Mouse (Mus musculus) cerebellum, postnatal 4 days (tissue): ENCODE measurements around the gene Tfeb.

Source experiments
- DNase-seq, 2 experiments: peaks; one replicate each; pipeline ENCODE4 v3.0.0; 2022; ENCODE audit warnings: low spot score in 2 of 2, mixed read lengths in 1 of 2

Tfeb gene

DNA sequence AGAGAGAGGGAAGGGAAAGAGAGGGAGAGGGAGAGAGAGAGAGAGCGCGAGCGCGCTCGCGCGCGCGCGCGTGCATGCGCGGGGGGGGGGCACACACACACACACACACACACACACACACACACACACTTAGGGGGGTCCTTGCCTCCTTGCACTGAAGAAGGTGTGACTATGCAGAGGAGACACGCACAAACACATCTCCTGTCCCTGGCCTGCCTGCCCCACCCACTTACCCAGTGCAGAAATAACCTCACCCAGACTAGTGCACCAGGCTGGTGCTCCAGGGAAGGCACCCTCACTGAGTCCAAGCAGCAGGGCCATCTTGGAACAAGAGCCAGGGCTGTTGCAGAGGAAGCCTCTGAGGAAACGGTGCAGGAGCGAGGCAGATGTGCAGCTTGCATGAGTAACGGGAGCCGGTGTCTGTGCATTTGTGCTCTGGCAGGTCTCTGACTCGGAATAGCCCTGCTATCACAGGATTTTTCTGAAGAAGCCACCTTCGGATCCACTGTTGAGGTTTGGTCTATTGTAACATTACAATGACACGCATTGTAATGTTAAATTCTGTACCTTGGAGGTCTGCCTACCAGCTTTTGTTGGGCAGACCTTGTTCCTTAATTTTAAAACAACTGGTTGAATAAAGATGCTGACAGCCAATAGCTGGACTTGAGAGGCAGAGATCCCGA, 23.8 kb upstream of the Tfeb start:
- DNase-seq: no peak

DNA sequence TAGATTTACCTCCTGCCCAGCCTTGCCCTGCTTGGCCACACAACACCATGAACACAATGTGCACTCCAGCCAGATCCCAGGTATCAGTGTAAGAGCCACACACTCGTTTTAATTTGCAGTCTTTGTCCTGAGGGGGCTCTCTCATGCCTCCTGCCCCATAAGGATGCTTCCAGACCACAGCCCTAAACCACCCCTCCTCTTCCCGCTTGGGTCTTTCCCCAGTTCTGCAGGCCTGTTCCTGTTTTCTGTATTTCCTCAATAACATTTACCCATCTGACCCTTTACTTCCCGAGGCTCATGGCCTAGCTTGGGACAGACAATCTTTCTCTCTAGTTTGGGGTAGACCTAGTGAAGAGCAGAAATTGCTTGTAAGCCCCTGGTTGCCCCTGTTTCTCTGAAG, 21.8 kb upstream of the Tfeb start:
- no peak for DNase-seq

DNA sequence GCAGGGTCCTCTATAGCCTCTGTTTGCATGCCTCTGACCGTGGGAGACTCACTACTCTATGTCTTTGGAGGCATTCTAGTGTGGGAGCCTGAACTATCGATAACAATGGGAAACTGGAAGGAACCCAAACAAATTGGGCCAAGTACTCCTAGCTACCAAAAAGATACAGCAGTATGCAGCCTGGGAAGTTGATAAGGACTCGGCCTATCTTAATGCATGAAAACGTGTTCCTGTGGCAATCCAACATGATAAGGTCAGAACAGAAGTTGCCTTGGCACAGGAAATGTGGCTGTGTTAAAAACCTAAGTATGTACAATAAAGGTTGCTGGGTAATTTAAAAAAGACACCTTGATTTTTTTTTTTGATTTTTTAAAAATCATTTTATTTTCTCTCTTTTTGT, 15.6 kb upstream of the Tfeb start:
- DNase-seq: no peak

DNA sequence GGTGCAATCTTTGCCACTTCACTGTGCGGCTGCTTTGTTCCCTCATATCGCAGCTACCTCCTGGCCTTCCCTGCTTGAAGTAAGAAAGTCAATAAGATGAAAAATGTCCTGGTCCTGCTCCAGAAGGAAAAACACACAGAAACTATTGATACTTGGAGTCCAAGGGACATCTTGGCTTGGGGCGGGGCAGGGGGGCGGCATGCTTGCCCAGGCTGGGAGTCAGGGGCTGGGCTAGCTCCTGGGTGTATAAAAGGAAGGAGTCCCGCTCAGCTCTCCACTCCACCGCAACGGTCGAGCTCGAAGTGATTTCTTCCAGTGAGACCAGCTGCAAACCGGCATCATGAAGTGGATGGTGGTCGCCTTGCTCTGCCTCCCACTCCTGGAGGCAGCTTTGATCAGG, 10.3 kb upstream of the Tfeb start, which contains the start of gene Pgc:
Gene Pgc (plus strand): TSS at position 277 of the 400 bp plus-strand sequence.
- no peak for DNase-seq

GRCm38 (mm10) chr17:47730633-47731575, 5.9 kb upstream of the Tfeb start:
- DNase-seq: no peak

DNA sequence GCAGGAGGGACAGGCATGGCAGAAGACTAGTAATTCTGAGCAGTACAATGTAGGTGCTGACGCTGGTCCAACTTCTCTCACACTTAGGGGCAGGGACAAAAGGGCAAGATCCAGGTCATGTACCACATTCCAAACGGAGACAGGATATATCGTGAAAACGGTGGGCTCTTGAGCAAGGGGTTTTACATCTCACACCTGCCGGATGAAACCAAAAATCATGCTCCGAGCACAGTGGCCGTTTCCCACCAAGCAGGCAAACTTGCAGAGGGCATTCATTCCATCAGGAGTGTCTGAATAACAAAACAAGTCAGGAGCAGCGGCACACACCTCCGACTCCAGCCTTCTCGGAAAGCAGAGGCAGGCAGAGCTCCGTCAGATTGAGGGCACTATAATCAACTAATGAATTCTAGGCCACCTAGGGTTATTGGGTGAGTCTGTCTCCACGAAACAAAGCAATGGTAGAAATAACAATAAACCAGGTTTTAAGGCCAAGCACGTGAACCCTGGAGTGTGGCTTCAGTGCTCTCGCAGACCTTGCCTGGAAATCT, 1.2 kb upstream of the Tfeb start:
- no peak for DNase-seq

DNA sequence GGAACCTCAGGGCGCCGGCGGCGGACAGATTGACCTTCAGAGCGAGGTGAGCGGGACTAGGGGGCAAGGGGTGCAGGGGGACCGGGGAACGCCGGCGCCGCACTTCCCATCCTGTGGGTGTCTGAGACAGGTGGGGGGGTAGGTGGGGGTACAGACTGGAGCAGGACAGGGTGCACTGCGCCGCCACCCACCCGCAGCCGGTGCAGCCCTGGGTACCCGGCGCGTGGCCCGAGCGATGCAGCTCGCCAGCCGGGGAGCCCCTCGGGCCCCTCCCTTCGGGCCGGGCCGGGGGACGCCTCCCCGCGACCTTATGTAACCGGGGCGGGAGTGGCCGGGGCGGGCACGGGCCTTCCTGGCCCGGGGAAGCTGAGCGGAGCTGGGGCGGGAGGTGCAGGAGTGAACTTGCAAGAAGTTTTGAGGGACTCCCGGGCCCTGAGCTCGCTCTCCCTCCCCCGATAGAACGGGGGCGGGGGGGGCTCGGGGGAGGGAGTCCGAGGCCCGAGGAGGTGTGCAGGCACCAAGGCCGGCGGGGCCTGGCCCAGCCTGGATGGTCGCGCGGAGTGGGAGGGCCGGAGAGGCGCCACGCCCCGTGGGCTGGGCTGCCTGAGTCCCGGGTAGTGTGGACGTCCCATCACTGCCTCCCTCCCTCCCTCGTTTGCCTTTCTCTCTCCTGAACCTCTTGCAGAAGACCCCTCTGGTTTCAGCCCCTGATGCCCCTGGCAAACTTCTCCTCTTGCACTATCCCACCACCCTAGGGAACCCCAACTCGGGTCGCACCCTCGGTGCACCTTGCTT, 638 bp downstream of the Tfeb start:
- peak in 1 of 2 experiments; percentile 55 for DNase-seq

GRCm38 (mm10) chr17:47738066-47738878, 1.4 kb downstream of the Tfeb start:
- DNase-seq: peak in 1 of 2 experiments; percentile 28

DNA sequence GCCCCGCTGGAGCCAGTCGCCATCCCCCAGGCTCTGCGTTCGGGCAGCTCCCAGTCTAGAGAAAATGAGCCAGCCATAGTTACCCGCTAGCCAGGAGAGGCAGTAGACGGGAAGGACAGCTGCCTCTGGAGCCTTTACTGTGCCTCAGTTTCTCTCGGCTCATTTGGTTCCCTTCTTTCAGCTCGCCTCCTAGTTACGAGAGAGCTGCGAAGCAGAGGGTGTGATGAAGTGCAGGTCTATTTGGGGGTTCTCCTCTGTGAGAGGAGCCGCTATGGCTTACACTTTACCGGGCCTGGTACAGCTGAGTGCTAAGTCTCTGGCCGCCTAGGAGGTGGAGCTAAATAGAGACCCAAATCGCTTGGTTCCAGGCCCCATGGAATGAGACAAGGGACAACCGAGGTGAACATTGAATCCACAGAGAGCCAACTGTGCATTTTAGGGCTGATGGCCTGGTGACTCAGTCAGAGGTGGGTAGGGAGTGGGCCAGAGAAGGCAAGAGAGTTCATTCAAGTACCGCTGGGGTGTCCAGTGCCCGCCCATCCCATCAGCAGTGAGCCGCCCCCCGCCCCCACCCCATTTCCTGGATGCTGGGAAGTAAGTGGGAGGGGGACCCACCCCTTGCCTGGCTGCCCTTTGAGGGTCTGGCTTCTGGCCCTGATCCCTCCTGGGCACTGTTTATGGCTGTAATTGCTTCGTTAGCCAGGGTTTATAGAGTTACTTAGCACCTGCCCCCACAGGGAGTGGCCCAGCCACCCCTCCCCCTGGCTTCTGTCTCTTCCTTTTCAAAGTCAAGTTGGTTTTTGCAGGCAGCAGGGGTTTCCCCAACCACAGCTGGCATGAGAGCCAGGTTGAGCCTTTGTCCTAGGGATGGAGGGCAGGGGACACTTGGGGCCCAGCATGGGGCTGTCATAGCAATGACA, 2.3 kb downstream of the Tfeb start:
- DNase-seq: no peak

- no peak for DNase-seq
Observed at GRCm38 (mm10) chr17:47740186-47740585, 3.4 kb downstream of the Tfeb start.

GRCm38 (mm10) chr17:47742991-47743734, 6.3 kb downstream of the Tfeb start:
- DNase-seq: no peak

GRCm38 (mm10) chr17:47744086-47744485, 7.3 kb downstream of the Tfeb start:
- no peak for DNase-seq

- no peak for DNase-seq
Observed at GRCm38 (mm10) chr17:47744746-47745368, 8.0 kb downstream of the Tfeb start.

DNA sequence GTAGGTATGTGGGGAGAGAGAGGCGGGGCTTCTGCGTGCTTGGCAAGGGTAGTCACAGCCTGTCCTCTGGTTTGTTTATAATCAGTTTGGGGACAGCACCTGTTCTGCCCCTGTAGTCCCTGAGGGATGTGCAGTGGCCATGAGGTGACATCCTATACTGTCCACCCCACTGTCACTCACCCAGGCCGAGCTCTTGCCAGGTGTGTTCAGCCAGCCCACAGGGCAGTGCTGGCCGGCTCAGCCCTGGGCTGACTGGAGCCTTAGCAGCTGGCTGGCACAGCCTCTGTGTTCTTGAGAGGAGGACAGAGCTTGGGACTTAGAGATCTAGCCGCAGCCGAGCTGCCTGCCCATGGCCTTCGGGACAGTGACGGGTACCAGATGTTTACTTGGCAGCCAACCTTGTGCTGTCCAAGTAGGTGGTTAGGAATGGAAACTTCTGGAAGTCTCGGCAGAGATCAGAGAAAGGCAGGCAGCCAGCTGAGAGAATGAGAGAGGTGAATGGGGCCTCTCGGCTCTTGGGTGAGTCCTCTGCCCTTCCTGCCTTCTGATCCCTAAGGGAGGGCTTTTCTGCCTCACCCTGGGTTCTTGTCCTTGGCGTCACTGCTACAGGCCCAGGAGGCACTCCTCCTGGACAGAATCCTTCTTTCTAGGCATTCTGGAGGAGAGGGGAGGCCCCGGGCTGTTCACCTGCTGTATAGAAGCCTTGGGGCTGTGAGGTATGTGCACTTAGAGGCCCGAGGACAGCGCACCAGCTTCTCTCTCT, 12.1 kb downstream of the Tfeb start:
- no peak for DNase-seq

- no peak for DNase-seq
Observed at GRCm38 (mm10) chr17:47749626-47750025, 12.8 kb downstream of the Tfeb start.

DNA sequence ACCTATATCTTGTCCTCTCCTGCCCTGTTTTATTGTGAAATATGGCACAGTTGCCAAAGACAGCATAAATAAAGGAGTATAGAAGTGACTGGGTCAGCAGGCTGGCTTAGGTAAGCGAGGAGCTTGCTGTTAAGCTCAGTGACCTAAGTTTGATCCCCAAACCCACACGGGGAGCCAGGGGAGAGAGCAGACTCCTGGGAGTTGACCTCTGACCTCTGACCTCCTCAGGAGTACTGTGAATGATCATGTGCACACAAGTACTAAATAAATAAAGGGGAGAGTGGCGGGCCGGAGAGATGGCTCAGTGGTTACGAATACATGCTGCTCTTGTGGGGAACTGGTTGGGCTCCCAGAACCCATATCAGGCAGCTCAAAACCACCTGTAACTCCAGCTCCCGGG, 13.3 kb downstream of the Tfeb start:
- DNase-seq: no peak

- no peak for DNase-seq
Observed at GRCm38 (mm10) chr17:47751811-47752210, 15.0 kb downstream of the Tfeb start.
